Mouse (Mus musculus): ENCODE measurements around the gene Wnk2. TPM values are rescaled to one million over a fixed set of nuclear protein-coding genes. Genes with fewer than 3 reads are reported as not detected.

Wnk2 gene
- polyA plus RNA-seq, 1 experiment from 2014 or later: 0.14 TPM

DNA sequence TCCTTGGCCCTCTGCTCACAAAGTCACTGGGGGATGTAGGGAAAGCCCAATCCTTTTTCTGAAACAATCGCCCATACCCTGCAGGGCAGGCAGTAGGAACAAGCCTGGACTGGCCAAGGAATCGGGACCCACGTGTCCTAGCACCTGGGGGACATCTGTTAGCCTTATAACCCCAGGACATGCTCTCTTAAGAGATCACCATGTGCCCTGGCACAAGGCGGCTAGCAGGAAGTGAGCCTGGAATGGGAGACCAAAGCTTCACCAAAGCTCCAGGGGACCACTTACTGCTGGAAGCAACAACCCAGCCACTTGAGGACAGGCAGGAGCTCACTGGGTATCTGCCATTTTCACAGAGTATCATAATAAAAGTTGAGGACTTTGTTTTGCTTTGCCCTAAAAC is 63.0 kb downstream of the Wnk2 start:
- ATAC-seq: no peak
- Histone ChIP-seq H3K9me3 (replicated peaks) (no peaks in the 10 kb centered on the region), H3K36me3 (no peaks in the 10 kb centered on the region), H3K4me1 (no peaks in the 10 kb centered on the region), H3K4me2 (no peak overlapping the region), H3K9ac (no peak overlapping the region), H3K27ac (no peak overlapping the region), H3K4me3 (no peak overlapping the region), H3K27me3 (replicated peaks) (no peaks in the 10 kb centered on the region)
- 49% methylated on average over 4 of the region's 4 CpGs for WGBS (ENCODE audit: insufficient replicate concordance)

DNA sequence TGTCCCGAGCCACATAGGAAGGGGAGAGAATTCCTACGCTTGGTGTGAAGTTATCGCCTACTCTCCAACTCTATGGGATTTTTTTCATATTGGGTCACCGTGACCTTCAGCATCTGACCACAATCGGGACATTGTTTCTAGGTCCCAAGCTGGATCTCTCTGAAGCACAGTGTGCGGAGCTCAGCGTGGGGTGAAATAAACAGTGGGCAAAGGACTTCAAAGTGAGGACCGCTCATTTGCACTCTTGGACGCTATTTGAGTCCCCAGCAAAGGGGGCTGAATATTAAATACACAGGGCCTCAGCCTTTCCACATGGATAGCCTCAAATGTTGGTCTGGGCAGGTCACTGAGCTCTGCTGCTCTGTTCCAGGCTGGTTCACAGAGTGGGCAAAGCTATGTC is 63.9 kb downstream of the Wnk2 start:
- WGBS (ENCODE audit: insufficient replicate concordance): 67% methylated on average over 9 of the region's 9 CpGs
- no peaks in the 10 kb centered on the region for H3K9me3 ChIP-seq (replicated peaks)
- H3K4me3 ChIP-seq: no peak overlapping the region
- ATAC-seq: no peak
- no peaks in the 10 kb centered on the region for H3K36me3 ChIP-seq
- no peaks in the 10 kb centered on the region for H3K27me3 ChIP-seq (replicated peaks)
- no peaks in the 10 kb centered on the region for H3K4me1 ChIP-seq
- no peak overlapping the region for H3K9ac ChIP-seq
- H3K27ac ChIP-seq: no peak overlapping the region
- H3K4me2 ChIP-seq: no peak overlapping the region

GRCm38 (mm10) chr13:49082151-49082879 is 65.5 kb downstream of the Wnk2 start:
- Histone ChIP-seq H3K36me3 (no peaks in the 10 kb centered on the region), H3K4me3 (no peak overlapping the region), H3K4me2 (no peak overlapping the region), H3K9me3 (replicated peaks) (no peaks in the 10 kb centered on the region), H3K9ac (no peak overlapping the region), H3K4me1 (no peaks in the 10 kb centered on the region), H3K27me3 (replicated peaks) (no peaks in the 10 kb centered on the region), H3K27ac (no peak overlapping the region)
- 80% methylated on average over 14 of the region's 14 CpGs for WGBS (ENCODE audit: insufficient replicate concordance)
- ATAC-seq: no peak

DNA sequence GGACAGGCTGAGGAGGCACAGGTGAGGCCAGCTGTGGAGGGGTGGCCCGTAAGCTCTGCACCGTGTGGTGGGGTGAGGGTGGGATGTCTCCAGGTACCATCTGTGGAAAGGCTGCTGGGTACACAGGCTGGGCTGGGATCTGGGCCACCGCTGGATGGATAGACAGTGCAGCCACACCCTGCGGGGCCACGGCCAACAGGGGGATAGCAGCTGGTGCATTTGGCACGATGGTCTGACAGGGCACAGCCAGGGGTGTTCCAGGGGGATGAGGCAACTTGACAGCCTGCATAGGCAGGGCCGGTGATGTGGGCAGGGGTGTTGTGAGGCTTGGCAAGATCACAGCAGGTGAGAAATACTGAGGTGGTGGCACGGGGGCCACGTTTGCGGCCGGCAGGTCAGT is 71.6 kb downstream of the Wnk2 start:
- Histone ChIP-seq H3K9ac (no peak overlapping the region), H3K27me3 (replicated peaks) (peaks cover 6% of the 10 kb centered on the region; the same call in 1 of the 2 replicates), H3K27ac (no peak overlapping the region), H3K4me2 (no peak overlapping the region), H3K9me3 (replicated peaks) (no peaks in the 10 kb centered on the region), H3K4me1 (no peaks in the 10 kb centered on the region), H3K36me3 (no peaks in the 10 kb centered on the region), H3K4me3 (no peak overlapping the region)
- 75% methylated on average over 11 of the region's 11 CpGs for whole genome bisulfite sequencing (ENCODE audit: insufficient replicate concordance)
- no peak for ATAC-seq

DNA sequence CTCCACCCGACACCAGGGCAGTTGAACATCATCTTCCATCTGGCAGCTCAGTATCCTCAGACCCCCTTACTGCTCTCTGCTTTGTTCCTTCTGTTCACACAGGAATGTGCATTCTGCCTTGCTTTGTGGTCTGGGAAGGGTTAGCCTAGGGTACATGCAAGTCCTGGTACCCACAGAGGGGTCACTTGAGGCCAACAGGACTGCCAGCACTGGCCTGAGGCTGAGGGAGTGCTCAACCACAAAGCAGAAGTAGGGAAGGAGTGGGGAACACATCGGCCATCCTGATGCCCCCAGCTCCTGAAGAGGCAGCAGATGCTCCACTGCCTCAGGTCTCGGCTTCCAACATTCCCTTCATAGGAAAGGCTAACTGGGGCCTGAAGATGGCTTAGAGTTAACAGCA is 72.4 kb downstream of the Wnk2 start:
- Histone ChIP-seq H3K27ac (no peak overlapping the region), H3K9me3 (replicated peaks) (no peaks in the 10 kb centered on the region), H3K9ac (no peak overlapping the region), H3K4me3 (no peak overlapping the region), H3K4me2 (no peak overlapping the region), H3K4me1 (no peaks in the 10 kb centered on the region), H3K27me3 (replicated peaks) (peaks cover 6% of the 10 kb centered on the region; the same call in 1 of the 2 replicates), H3K36me3 (no peaks in the 10 kb centered on the region)
- WGBS (ENCODE audit: insufficient replicate concordance): 42% methylated on average over 3 of the region's 3 CpGs
- ATAC-seq: no peak

DNA sequence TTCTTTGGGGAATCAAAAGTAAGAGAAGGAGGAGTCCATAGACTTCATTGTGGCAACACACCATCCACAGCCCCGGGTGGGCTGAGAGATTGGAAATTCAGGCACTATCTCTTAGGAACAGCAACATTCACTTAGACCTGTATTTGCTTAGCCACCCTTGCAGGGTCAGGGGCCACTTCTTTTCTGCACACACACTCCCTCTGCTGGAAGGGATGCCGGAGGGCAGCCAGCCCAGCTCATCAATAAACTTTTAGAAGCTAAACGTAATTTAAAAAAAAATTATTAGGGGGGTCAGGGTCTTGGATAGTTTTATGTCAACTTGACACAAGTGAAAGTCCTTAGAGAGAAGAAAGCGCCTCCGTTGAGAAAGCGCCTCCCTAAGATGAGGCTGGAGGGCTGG is 74.5 kb downstream of the Wnk2 start:
- no peaks in the 10 kb centered on the region for H3K4me1 ChIP-seq
- H3K9me3 ChIP-seq (replicated peaks): no peaks in the 10 kb centered on the region
- 60% methylated on average over 6 of the region's 6 CpGs for WGBS (ENCODE audit: insufficient replicate concordance)
- H3K4me2 ChIP-seq: no peak overlapping the region
- no peaks in the 10 kb centered on the region for H3K36me3 ChIP-seq
- no peak overlapping the region for H3K9ac ChIP-seq
- H3K4me3 ChIP-seq: no peak overlapping the region
- H3K27ac ChIP-seq: no peak overlapping the region
- no peak for ATAC-seq
- peaks cover 6% of the 10 kb centered on the region; the same call in 1 of the 2 replicates for H3K27me3 ChIP-seq (replicated peaks)

DNA sequence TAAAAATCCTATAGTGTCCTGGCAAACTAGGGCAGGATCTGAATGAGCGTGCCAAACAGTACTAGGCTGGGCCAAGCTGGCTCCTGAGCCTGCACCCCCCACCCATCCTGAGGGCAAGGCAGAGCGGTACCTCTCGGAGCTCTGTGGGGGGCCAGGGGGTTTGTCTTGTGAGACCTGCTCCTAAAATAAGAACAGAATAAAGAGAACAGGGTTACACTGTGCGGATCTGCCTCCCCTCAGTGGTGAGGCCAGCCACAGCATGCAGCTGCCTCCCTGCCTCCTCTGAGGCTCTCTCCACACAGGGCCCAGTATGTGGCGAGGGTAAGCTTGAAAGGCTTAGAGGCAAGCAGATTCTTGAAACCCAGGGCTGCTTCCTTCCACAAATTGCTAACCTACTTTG is 76.0 kb downstream of the Wnk2 start:
- no peaks in the 10 kb centered on the region for H3K36me3 ChIP-seq
- WGBS (ENCODE audit: insufficient replicate concordance): 75% methylated on average over 5 of the region's 5 CpGs
- no peaks in the 10 kb centered on the region for H3K4me1 ChIP-seq
- no peak overlapping the region for H3K4me3 ChIP-seq
- no peaks in the 10 kb centered on the region for H3K9me3 ChIP-seq (replicated peaks)
- no peak overlapping the region for H3K27ac ChIP-seq
- no peak for ATAC-seq
- peaks cover 6% of the 10 kb centered on the region; the same call in 1 of the 2 replicates for H3K27me3 ChIP-seq (replicated peaks)
- no peak overlapping the region for H3K9ac ChIP-seq
- H3K4me2 ChIP-seq: no peak overlapping the region

GRCm38 (mm10) chr13:49069979-49070378 is 77.8 kb downstream of the Wnk2 start:
- H3K36me3 ChIP-seq: no peaks in the 10 kb centered on the region
- no peak overlapping the region for H3K4me2 ChIP-seq
- no peak overlapping the region for H3K27ac ChIP-seq
- no peak for ATAC-seq
- H3K4me1 ChIP-seq: no peaks in the 10 kb centered on the region
- H3K9ac ChIP-seq: no peak overlapping the region
- H3K9me3 ChIP-seq (replicated peaks): no peaks in the 10 kb centered on the region
- H3K4me3 ChIP-seq: no peak overlapping the region
- 67% methylated on average over 6 of the region's 6 CpGs for WGBS (ENCODE audit: insufficient replicate concordance)
- 0 out of 2 replicates have a peak, but pooled peaks cover 6% of the 10 kb centered on the region for H3K27me3 ChIP-seq (replicated peaks)

GRCm38 (mm10) chr13:49069393-49069792 is 78.4 kb downstream of the Wnk2 start:
- no peaks in the 10 kb centered on the region for H3K9me3 ChIP-seq (replicated peaks)
- no peak for ATAC-seq
- H3K27me3 ChIP-seq (replicated peaks): 0 out of 2 replicates have a peak, but pooled peaks cover 6% of the 10 kb centered on the region
- no peaks in the 10 kb centered on the region for H3K36me3 ChIP-seq
- H3K4me3 ChIP-seq: no peak overlapping the region
- H3K4me1 ChIP-seq: no peaks in the 10 kb centered on the region
- H3K27ac ChIP-seq: no peak overlapping the region
- no peak overlapping the region for H3K4me2 ChIP-seq
- no peak overlapping the region for H3K9ac ChIP-seq
- WGBS (ENCODE audit: insufficient replicate concordance): 73% methylated on average over 4 of the region's 4 CpGs

DNA sequence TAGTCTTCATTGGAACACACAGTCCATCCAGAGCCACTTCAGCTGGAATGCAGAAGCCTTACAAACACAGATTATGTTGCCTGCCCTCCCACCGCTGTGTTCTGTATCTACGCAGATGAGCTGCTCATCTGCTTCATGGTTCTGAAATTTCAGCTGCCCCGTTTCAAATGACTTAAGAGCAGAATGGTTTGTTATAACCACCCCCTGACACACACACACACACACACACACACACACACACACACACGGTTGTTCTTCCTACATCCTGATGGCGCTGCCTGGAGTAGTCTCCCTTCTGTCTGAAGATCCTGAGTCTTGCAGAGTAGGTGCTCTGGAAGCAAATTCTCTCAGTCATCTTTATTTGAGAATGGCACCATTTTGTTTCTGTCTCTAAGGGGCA is 83.6 kb downstream of the Wnk2 start:
- no peak for ATAC-seq
- H3K4me2 ChIP-seq: no peak overlapping the region
- H3K36me3 ChIP-seq: no peaks in the 10 kb centered on the region

DNA sequence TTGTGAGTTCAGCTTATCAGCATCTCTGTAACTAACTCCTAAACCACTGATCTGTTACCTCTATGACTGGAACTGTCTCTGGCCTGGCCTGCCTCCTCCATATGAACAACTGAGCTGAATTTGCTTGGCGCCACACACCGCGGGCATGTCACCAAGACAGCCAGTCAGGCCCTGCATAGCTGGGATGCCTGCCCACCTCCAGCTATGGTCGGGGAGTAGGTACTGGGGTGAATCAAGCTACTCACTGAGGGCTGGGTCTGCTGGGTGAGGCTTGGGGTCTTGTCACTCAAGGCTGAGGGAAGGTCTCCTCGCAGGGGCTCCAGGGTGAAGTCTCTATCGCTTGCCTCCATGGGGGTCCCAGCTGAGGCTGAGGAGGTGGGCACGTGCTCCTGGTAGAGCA is 87.4 kb downstream of the Wnk2 start:
- Histone ChIP-seq H3K4me1 (no peaks in the 10 kb centered on the region), H3K27me3 (replicated peaks) (peaks cover 4% of the 10 kb centered on the region; the same call in 1 of the 2 replicates), H3K9ac (no peak overlapping the region), H3K36me3 (no peaks in the 10 kb centered on the region), H3K4me2 (no peak overlapping the region), H3K27ac (no peak overlapping the region), H3K9me3 (replicated peaks) (no peaks in the 10 kb centered on the region), H3K4me3 (no peak overlapping the region)
- WGBS (ENCODE audit: insufficient replicate concordance): 70% methylated on average over 7 of the region's 7 CpGs
- ATAC-seq: no peak

More for the DNA sequence above, 83.6 kb downstream of the Wnk2 start:
- Histone ChIP-seq H3K9ac (no peak overlapping the region), H3K4me3 (no peak overlapping the region), H3K9me3 (replicated peaks) (no peaks in the 10 kb centered on the region), H3K27ac (no peak overlapping the region), H3K4me1 (no peaks in the 10 kb centered on the region), H3K27me3 (replicated peaks) (no peaks in the 10 kb centered on the region)
- WGBS (ENCODE audit: insufficient replicate concordance): 71% methylated on average over 5 of the region's 5 CpGs

DNA sequence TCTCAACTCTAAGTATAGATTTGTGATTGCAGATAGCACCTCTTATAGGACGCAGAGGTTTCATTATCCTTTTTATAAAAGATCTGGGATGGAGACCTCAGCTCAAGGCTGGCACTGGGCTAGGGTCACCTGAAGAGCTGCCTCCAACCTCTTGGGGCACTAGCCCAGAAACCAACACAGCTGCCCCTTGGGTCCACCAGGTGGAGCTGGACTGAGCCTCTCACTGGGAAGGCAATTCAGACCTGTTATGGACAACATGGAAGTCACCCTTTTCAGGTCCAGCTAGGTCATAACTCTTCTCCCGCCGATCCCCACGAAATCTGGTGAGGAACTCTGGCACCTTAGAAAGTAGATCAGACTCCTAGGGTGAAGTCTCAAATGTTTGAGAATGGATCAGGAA is 89.3 kb downstream of the Wnk2 start:
- no peak overlapping the region for H3K4me3 ChIP-seq
- H3K9ac ChIP-seq: no peak overlapping the region
- H3K36me3 ChIP-seq: no peaks in the 10 kb centered on the region
- no peak for ATAC-seq
- WGBS (ENCODE audit: insufficient replicate concordance): 74% methylated on average over 4 of the region's 4 CpGs
- no peak overlapping the region for H3K27ac ChIP-seq
- no peaks in the 10 kb centered on the region for H3K9me3 ChIP-seq (replicated peaks)
- no peaks in the 10 kb centered on the region for H3K4me1 ChIP-seq
- H3K4me2 ChIP-seq: no peak overlapping the region
- peaks cover 4% of the 10 kb centered on the region; the same call in 1 of the 2 replicates for H3K27me3 ChIP-seq (replicated peaks)

GRCm38 (mm10) chr13:49056304-49056703 is 91.5 kb downstream of the Wnk2 start:
- no peaks in the 10 kb centered on the region for H3K36me3 ChIP-seq
- 66% methylated on average over 4 of the region's 4 CpGs for WGBS (ENCODE audit: insufficient replicate concordance)
- ATAC-seq: no peak

More at GRCm38 (mm10) chr13:49056304-49056703, 91.5 kb downstream of the Wnk2 start:
- H3K9me3 ChIP-seq (replicated peaks): no peaks in the 10 kb centered on the region
- H3K4me3 ChIP-seq: no peak overlapping the region
- H3K9ac ChIP-seq: no peak overlapping the region
- peaks cover 4% of the 10 kb centered on the region; the same call in 1 of the 2 replicates for H3K27me3 ChIP-seq (replicated peaks)
- no peak overlapping the region for H3K4me2 ChIP-seq
- H3K27ac ChIP-seq: no peak overlapping the region
- H3K4me1 ChIP-seq: no peaks in the 10 kb centered on the region

Measured in liver, embryonic 12.5 days (tissue).